Mouse (Mus musculus) embryonic facial prominence, embryonic 13.5 days (tissue): ENCODE results near the gene Acot8. TPM values are rescaled to one million over a fixed set of nuclear protein-coding genes. Genes with fewer than 3 reads are reported as not detected.

Experiments
- ATAC-seq: fragments of 200-750 bp; cut with Nextera tagmentation; 2 replicates; pipeline ENCODE4 v1.8.0; 2017; ENCODE audit warnings: low read depth; ENCODE audit not compliant: insufficient number of reproducible peaks, insufficient read depth, low FRiP score, low TSS enrichment
- H3K27ac ChIP-seq: fragments of 300-500 bp; sonication (generic); 2 replicates; pipeline ENCODE4 v1.5.1; 2015; ENCODE audit warnings: moderate library complexity, mild to moderate bottlenecking, inconsistent platforms
- H3K27me3 ChIP-seq: fragments of 300-500 bp; sonication (generic); 2 replicates; pipeline ENCODE4 v1.6.1; 2015; ENCODE audit warnings: mild to moderate bottlenecking, inconsistent platforms
- H3K36me3 ChIP-seq: fragments of 300-500 bp; sonication (generic); 2 replicates; pipeline ENCODE4 v1.6.1; 2015; ENCODE audit warnings: mild to moderate bottlenecking, inconsistent platforms
- H3K4me1 ChIP-seq: fragments of 300-500 bp; sonication (generic); 2 replicates; pipeline ENCODE4 v1.6.1; 2015; ENCODE audit warnings: inconsistent platforms
- H3K4me2 ChIP-seq: fragments of 300-500 bp; sonication (generic); 2 replicates; pipeline ENCODE4 v1.6.1; 2015; ENCODE audit warnings: moderate library complexity, mild to moderate bottlenecking, inconsistent platforms
- H3K4me3 ChIP-seq: fragments of 300-500 bp; sonication (generic); 2 replicates; pipeline ENCODE4 v1.5.1; 2015; ENCODE audit warnings: mild to moderate bottlenecking, inconsistent platforms
- H3K9ac ChIP-seq: fragments of 300-500 bp; sonication (generic); 2 replicates; pipeline ENCODE4 v1.6.1; 2015; ENCODE audit warnings: mild to moderate bottlenecking, inconsistent platforms
- H3K9me3 ChIP-seq: fragments of 300-500 bp; sonication (generic); 2 replicates; pipeline ENCODE4 v1.6.1; 2016; ENCODE audit warnings: inconsistent platforms
- WGBS: fragments of 180-500 bp; shearing (Covaris S2); methylation state at CpG from one replicate; pipeline ENCODE4 v1.1.7; 2015; ENCODE audit warnings: mixed read lengths; 5-methylcytosine and 5-hydroxymethylcytosine counted together
- polyA plus RNA-seq: library from polyadenylated mRNA; unstranded; fragments of >200 nt; fragmentation: Nextera tagmentation; extraction: Ambion mirVana; gene quantifications from 2 replicates; pipeline ENCODE4 v1.2.1, GENCODE M21; 2015

Gene Acot8
- polyA plus RNA-seq, 1 experiment from 2014 or later: 19.5 TPM

DNA sequence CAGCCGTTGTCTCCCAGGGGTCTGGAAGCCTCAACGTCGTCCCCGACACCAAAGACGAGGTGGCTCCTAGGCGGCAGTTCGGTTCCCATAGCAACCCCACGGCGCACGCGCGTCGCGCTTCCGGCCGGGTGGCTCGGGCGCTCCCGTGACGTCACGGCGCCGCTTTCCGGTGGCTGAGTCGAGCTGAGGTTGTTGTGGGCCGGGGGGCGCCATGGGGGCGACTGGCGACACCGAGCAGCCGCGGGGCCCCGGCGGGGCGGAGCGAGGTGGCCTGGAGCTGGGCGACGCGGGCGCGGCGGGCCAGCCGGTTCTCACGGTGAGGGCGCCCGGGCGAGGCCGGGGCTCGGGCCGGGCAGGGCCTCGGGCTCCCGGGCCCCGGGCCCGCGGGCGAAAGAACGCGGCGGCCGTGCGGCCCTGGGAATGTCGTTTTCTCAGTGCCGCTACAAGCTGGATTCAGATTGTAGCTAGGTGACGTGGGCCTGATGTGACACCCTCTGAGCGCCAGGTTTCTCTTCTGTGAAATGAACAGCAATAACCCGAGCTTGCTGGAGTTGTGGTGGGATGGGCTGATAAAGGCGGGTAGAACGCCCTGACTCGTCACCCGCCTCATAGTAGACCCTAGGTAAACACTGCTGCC is 58.7 kb downstream of the Acot8 start, which contains the start of the genes Wfdc3 and Dnttip1:
Gene Wfdc3, minus strand, starts transcription at position 89 of the 637 bp plus-strand sequence.
Gene Dnttip1, plus strand, starts transcription at position 141 of the 637 bp plus-strand sequence.
- Histone ChIP-seq H3K4me2 (peak within 1 kb of the TSS; percentile 83), H3K4me3 (peak within 1 kb of the TSS; percentile 91), H3K9ac (peak within 1 kb of the TSS; percentile 96), H3K36me3 (peaks cover 34% of the 10 kb centered on the region), H3K27ac (peak within 1 kb of the TSS; percentile 78), H3K27me3 (no peaks in the 10 kb centered on the region; the same call in 1 of the 2 replicates), H3K4me1 (peaks cover 18% of the 10 kb centered on the region), H3K9me3 (no peaks in the 10 kb centered on the region)
- peak; percentile 75; the same call in 1 of the 2 replicates for ATAC-seq
- under 1% methylated on average over 65 of the region's 70 CpGs for WGBS

DNA sequence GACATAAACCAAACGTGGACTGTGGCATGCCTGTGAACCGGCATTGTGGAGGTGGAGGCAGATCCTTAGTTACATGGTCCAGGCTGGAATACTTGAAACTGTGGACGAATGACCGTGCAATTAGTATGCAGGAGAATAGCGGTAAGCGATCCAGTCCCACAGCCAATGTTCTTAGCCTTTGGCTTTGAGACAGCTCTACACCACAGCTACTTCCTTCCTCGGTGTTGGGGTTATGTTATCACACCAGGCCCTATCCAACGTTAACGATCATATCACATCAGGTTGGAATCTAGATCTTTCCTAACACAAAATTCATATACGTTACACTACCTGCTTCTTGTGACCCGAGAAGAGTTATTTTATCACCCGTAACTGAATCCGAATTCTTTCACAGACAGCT is 59.7 kb downstream of the Acot8 start:
- no peaks in the 10 kb centered on the region for H3K9me3 ChIP-seq
- H3K4me2 ChIP-seq: peak overlapping the region; percentile 83
- no peak overlapping the region for H3K27ac ChIP-seq
- no peaks in the 10 kb centered on the region; the same call in 1 of the 2 replicates for H3K27me3 ChIP-seq
- peak overlapping the region; percentile 91 for H3K4me3 ChIP-seq
- H3K9ac ChIP-seq: peak overlapping the region; percentile 96
- H3K36me3 ChIP-seq: peaks cover 24% of the 10 kb centered on the region
- peaks cover 18% of the 10 kb centered on the region for H3K4me1 ChIP-seq
- no peak for ATAC-seq
- 71% methylated on average over 13 of the region's 13 CpGs for WGBS

Other genes with a start within 250 kb of the Acot8 start
- 46.5 and 53.4 TPM in 2 replicates for gene Wfdc2, start 242.5 kb downstream of the Acot8 start, polyA plus RNA-seq
- not detected in 2 replicates for gene Spint3, start 231.4 kb downstream of the Acot8 start, polyA plus RNA-seq
- 0.80 TPM in 1 of 2 replicates, not detected in the other for gene Wfdc6a, start 219.4 kb downstream of the Acot8 start, polyA plus RNA-seq
- not detected in 2 replicates for gene Eppin, start 211.3 kb downstream of the Acot8 start, polyA plus RNA-seq
- not detected in 2 replicates for gene Wfdc6b, start 191.4 kb downstream of the Acot8 start, polyA plus RNA-seq
- not detected in 2 replicates for gene Wfdc8, start 191.3 kb downstream of the Acot8 start, polyA plus RNA-seq
- gene Wfdc16, start 166.1 kb downstream of the Acot8 start, polyA plus RNA-seq: not detected in 2 replicates
- 0.89 TPM in 1 of 2 replicates, not detected in the other for gene Wfdc10, start 148.8 kb downstream of the Acot8 start, polyA plus RNA-seq
- not detected in 2 replicates for gene Wfdc9, start 148.3 kb downstream of the Acot8 start, polyA plus RNA-seq
- not detected in 2 replicates for gene Wfdc11, start 130.8 kb downstream of the Acot8 start, polyA plus RNA-seq
- gene Wfdc13, start 119.8 kb downstream of the Acot8 start, polyA plus RNA-seq: not detected in 2 replicates
- gene Spint4, start 106.4 kb downstream of the Acot8 start, polyA plus RNA-seq: not detected in 2 replicates
- gene Spint5, start 89.6 kb downstream of the Acot8 start, polyA plus RNA-seq: not detected in 2 replicates
- 0.58 and 0.93 TPM in 2 replicates for gene Wfdc3, start 59.0 kb downstream of the Acot8 start, polyA plus RNA-seq
- 79.6 and 83.1 TPM in 2 replicates for gene Dnttip1, start 58.9 kb downstream of the Acot8 start, polyA plus RNA-seq
- 410 and 448 TPM in 2 replicates for gene Ube2c, start 35.0 kb downstream of the Acot8 start, polyA plus RNA-seq
- 16.7 and 17.2 TPM in 2 replicates for gene Tnnc2, start 24.9 kb downstream of the Acot8 start, polyA plus RNA-seq
- gene Snx21, start 19.1 kb downstream of the Acot8 start, polyA plus RNA-seq: 23.4 and 25.0 TPM in 2 replicates
- gene Zswim3, start 216 bp upstream of the Acot8 start, polyA plus RNA-seq: 7.0 and 7.9 TPM in 2 replicates
- 17.7 and 20.3 TPM in 2 replicates for gene Zswim1, start 17.8 kb upstream of the Acot8 start, polyA plus RNA-seq
- gene Spata25, start 23.7 kb upstream of the Acot8 start, polyA plus RNA-seq: not detected in 2 replicates
- gene Ctsa, start 28.0 kb upstream of the Acot8 start, polyA plus RNA-seq: 129 and 139 TPM in 2 replicates
- 8.4 and 9.0 TPM in 2 replicates for gene Neurl2, start 28.6 kb upstream of the Acot8 start, polyA plus RNA-seq
- gene Pltp, start 52.8 kb upstream of the Acot8 start, polyA plus RNA-seq: 67.4 and 69.8 TPM in 2 replicates
- 78.4 and 78.8 TPM in 2 replicates for gene Pcif1, start 74.4 kb upstream of the Acot8 start, polyA plus RNA-seq
- gene Zfp335, start 106.9 kb upstream of the Acot8 start, polyA plus RNA-seq: 15.5 and 16.1 TPM in 2 replicates
- gene Mmp9, start 135.9 kb upstream of the Acot8 start, polyA plus RNA-seq: 16.6 and 23.8 TPM in 2 replicates
- gene Slc12a5, start 155.9 kb upstream of the Acot8 start, polyA plus RNA-seq: 1.0 and 2.9 TPM in 2 replicates
- gene Ncoa5, start 230.0 kb upstream of the Acot8 start, polyA plus RNA-seq: 94.8 and 95.8 TPM in 2 replicates